Mouse (Mus musculus) stomach, adult 2 months (tissue): ENCODE results near the gene Ppp1r14d. TPM values are rescaled to one million over a fixed set of nuclear protein-coding genes. Genes with fewer than 3 reads are reported as not detected.

Experiments used
- polyA plus RNA-seq: library from polyadenylated mRNA; depleted of rRNA; stranded (reverse); fragments of >200 nt; gene quantifications from 2 replicates; pipeline ENCODE4 v1.2.3, GENCODE M21; 2012; rRNA removed

The Ppp1r14d gene
- polyA plus RNA-seq, result 0.51 and 0.58 TPM in 2 replicates

DNA sequence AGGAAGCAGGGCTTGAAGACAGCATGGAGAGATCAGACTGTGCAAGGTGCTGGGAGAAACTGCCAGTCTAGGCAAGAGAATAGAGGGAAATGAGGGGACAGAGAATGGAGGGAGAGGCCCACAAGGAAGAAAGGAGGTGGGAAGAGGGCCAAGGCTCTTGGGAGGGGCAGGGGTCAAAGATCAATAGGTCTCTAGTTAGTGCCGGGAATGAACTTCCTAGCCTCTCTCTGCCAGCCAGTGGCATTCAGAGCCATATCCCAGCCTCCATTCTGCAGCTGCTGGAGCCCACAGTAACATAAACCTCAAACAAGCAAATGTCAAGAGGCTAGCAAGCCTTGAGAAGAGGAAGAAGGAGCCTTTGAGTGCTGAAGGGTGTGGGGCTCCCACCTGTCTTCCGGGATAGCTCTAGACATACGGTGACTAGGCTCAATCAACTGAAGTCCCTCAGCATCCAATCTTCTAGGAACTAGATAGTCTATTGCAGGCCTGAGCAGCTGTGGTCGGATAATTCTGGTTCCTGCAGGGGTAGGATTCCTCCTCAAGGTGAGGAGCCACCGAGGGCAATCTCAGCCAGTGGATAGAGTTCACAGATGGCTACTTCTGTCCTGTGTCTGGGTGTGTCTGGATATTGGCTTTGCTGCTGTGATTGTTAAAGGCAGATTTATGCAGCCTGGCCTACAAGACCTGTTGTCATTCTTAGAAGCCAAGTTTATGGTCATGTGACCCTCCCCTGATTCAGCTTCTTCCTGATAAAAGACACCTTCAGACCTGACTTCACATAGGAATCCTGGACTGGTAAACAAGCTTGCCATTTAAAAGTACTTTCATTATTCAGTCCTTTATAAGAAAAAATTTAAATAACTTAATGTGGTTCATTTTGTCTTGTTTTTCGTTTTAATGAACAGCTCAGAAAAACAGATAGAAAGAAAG lies at the start of gene Ppp1r14d:
Gene Ppp1r14d (minus strand): TSS at position 132 of the 930 bp plus-strand sequence.

GRCm38 (mm10) chr2:119270643-119271331 lies 41.1 kb upstream of the Ppp1r14d start, which contains the start of gene Rhov:
Gene Rhov, minus strand, starts transcription at chr2:119271272.

DNA sequence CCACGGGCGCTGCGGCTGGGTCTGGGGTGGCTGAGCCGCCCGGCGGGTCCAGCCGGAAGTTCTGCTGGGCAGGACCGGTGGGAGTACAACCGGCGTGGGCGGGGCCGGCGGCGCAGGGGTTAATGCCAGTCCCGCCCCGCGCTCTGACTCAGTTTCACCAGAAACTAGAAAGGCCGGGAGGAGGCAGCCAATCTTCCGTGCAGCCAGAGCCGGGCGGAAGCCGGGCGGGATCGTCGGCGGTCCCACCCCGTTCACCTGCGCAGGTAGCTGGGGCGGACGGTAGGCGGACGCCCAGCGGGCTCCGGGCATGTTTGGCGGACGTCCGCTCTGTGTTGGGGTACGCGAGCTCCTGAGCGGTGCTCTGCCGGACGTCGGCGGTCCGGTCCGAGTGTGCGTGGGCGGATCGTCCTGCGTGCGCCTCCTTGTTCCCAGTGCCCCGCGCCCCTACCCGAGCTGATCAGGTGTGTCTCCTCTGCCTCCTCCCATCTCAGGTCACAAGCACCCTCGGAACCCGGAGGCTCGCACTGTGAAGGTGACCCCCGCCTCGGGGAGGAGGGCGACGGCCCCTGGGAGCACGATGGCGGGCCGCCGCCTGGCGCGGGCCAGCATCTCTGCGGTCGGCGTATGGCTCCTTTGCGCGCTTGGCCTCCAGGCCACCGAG lies 7.6 kb upstream of the Ppp1r14d start, which contains the start of gene Spint1:
Gene Spint1 (plus strand): TSS at position 153 of the 661 bp plus-strand sequence.

GRCm38 (mm10) chr2:119208344-119209175 lies 21.1 kb downstream of the Ppp1r14d start, which contains the start of the genes Zfyve19 and Dnajc17:
Gene Zfyve19, plus strand, starts transcription at chr2:119208617.
Gene Dnajc17, minus strand, starts transcription at chr2:119208795.

DNA sequence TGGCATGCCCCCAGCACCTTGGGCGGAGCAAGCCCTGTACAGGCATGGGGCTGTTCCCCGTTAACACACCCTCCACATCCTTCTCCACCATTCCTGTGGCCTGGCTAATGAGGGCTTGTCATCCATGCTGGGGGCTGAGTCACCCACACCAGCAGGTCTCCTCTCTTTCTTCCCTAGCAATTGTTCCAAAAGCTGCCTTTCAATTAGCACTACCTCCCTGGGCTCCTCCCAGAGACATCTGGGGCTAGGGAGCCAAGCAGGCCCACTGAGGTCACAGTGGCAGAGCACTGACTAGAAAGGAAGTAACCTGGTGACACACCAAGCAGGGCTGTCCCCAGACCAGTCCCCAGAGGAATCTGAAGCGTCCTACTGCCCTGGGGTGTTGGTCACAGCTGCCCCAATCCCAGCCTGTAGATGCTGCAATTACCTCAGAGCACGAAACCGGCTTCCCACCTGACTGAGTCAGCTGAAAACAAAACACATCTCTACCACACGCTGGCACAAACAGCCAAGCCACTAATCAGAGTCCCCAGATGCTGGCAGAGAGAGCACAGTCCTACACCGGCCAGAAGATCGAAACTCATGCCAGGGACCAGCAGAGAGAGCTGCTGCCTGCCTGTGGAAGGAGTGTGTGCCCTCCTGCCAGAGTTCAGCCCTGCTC lies 55.6 kb downstream of the Ppp1r14d start, which contains the start of gene Gm14137:
Gene Gm14137 (plus strand): TSS at position 519 of the 661 bp plus-strand sequence.

Other genes starting within 250 kb of the Ppp1r14d start
- 1.2 and 2.2 TPM in 2 replicates for gene Ccdc32, start 200.5 kb downstream of the Ppp1r14d start, polyA plus RNA-seq
- gene Rpusd2, start 195.1 kb downstream of the Ppp1r14d start, polyA plus RNA-seq, result 0.45 and 1.2 TPM in 2 replicates
- 0.04 TPM in 2 replicates for gene Knl1, start 182.8 kb downstream of the Ppp1r14d start, polyA plus RNA-seq
- gene Rad51, start 117.1 kb downstream of the Ppp1r14d start, polyA plus RNA-seq, result 1.2 and 1.9 TPM in 2 replicates
- gene Rmdn3, start 72.9 kb downstream of the Ppp1r14d start, polyA plus RNA-seq, result 7.6 and 10.5 TPM in 2 replicates
- gene Gchfr, start 62.1 kb downstream of the Ppp1r14d start, polyA plus RNA-seq, result 0.13 and 0.42 TPM in 2 replicates
- gene Gm14137, start 55.4 kb downstream of the Ppp1r14d start, polyA plus RNA-seq, result 0.47 and 1.6 TPM in 2 replicates
- 18.4 and 18.5 TPM in 2 replicates for gene Zfyve19, start 21.3 kb downstream of the Ppp1r14d start, polyA plus RNA-seq
- 1.6 and 3.4 TPM in 2 replicates for gene Dnajc17, start 21.1 kb downstream of the Ppp1r14d start, polyA plus RNA-seq
- 28.1 and 42.0 TPM in 2 replicates for gene Spint1, start 7.5 kb upstream of the Ppp1r14d start, polyA plus RNA-seq
- 2.3 and 5.3 TPM in 2 replicates for gene Rhov, start 41.4 kb upstream of the Ppp1r14d start, polyA plus RNA-seq
- gene Vps18, start 58.8 kb upstream of the Ppp1r14d start, polyA plus RNA-seq, result 8.7 and 10.1 TPM in 2 replicates
- gene Dll4, start 95.9 kb upstream of the Ppp1r14d start, polyA plus RNA-seq, result 2.8 and 3.1 TPM in 2 replicates
- 10.7 and 16.8 TPM in 2 replicates for gene Chac1, start 121.3 kb upstream of the Ppp1r14d start, polyA plus RNA-seq
- gene Ino80, start 247.8 kb upstream of the Ppp1r14d start, polyA plus RNA-seq, result 2.0 and 2.6 TPM in 2 replicates